Mouse (Mus musculus) heart, embryonic 11.5 days (tissue): ENCODE data around the gene Disc1. TPM values are rescaled to one million over a fixed set of nuclear protein-coding genes. Genes with fewer than 3 reads are reported as not detected.

Experiments used
- ATAC-seq: fragments of 200-750 bp; cut with Nextera tagmentation; replicated peaks from 2 replicates; pipeline ENCODE4 v1.8.0; 2017; ENCODE audit warnings: moderate library complexity; ENCODE audit not compliant: insufficient number of reproducible peaks, low FRiP score, low TSS enrichment
- H3K27ac ChIP-seq: fragments of 300-500 bp; sonication (generic); 2 replicates; pipeline ENCODE4 v1.5.1; 2014; ENCODE audit warnings: mild to moderate bottlenecking, low read depth, low read length
- H3K27me3 ChIP-seq: fragments of 300-500 bp; sonication (generic); 2 replicates; pipeline ENCODE4 v1.6.1; 2014; ENCODE audit warnings: mild to moderate bottlenecking, low read length, mixed read lengths; ENCODE audit not compliant: control insufficient read depth, insufficient read depth
- H3K36me3 ChIP-seq: fragments of 300-500 bp; sonication (generic); 2 replicates; pipeline ENCODE4 v1.6.1; 2014; ENCODE audit warnings: mild to moderate bottlenecking, low read length, moderate library complexity, mixed read lengths; ENCODE audit not compliant: control insufficient read depth, insufficient read depth
- H3K4me1 ChIP-seq: fragments of 300-500 bp; sonication (generic); 2 replicates; pipeline ENCODE4 v1.6.1; 2014; ENCODE audit warnings: low read length; ENCODE audit not compliant: control insufficient read depth, insufficient read depth
- H3K4me2 ChIP-seq: fragments of 300-500 bp; sonication (generic); 2 replicates; pipeline ENCODE4 v1.6.1; 2014; ENCODE audit warnings: mild to moderate bottlenecking, moderate library complexity
- H3K4me3 ChIP-seq: fragments of 300-500 bp; sonication (generic); 2 replicates; pipeline ENCODE4 v1.5.1; 2014; ENCODE audit warnings: low read depth, low read length
- H3K9ac ChIP-seq: fragments of 300-500 bp; sonication (generic); 2 replicates; pipeline ENCODE4 v1.6.1; 2014; ENCODE audit warnings: mild to moderate bottlenecking, low read depth, low read length, moderate library complexity
- H3K9me3 ChIP-seq: fragments of 300-500 bp; sonication (generic); replicated peaks from 2 replicates; pipeline ENCODE4 v1.6.1; 2016; ENCODE audit warnings: low read length; ENCODE audit not compliant: control insufficient read depth
- WGBS: fragments of 180-500 bp; shearing (Covaris S2); extraction: QIAGEN DNeasy Blood & Tissue Kit; methylation state at CpG from one replicate; pipeline ENCODE4 v1.1.7; 2014; ENCODE audit not compliant: insufficient replicate concordance; 5-methylcytosine and 5-hydroxymethylcytosine counted together
- polyA plus RNA-seq: library from polyadenylated mRNA; unstranded; fragments of >200 nt; fragmentation: Nextera tagmentation; extraction: Ambion mirVana; gene quantifications from 2 replicates; pipeline ENCODE4 v1.2.1, GENCODE M21; 2014

Gene Disc1
- polyA plus RNA-seq, 1 experiment from 2014 or later = 1.8 TPM

- H3K36me3 ChIP-seq = no peaks in the 10 kb centered on the region
- 0 out of 2 replicates have a peak, but pooled peaks cover 2% of the 10 kb centered on the region for H3K27me3 ChIP-seq
- H3K27ac ChIP-seq = no peak overlapping the region
- peaks cover 22% of the 10 kb centered on the region for H3K4me1 ChIP-seq
- no peak for ATAC-seq
- H3K9me3 ChIP-seq = no peaks in the 10 kb centered on the region
- H3K9ac ChIP-seq = no peak overlapping the region
- no peak overlapping the region for H3K4me2 ChIP-seq
- 7% methylated on average over 1 of the region's 1 CpGs for WGBS
- no peak overlapping the region for H3K4me3 ChIP-seq
Observed at GRCm38 (mm10) chr8:125247349-125247748, 193.4 kb downstream of the Disc1 start.

- Histone ChIP-seq H3K9ac (no peak overlapping the region), H3K36me3 (no peaks in the 10 kb centered on the region), H3K4me2 (no peak overlapping the region), H3K9me3 (no peaks in the 10 kb centered on the region), H3K4me3 (no peak overlapping the region), H3K27ac (no peak overlapping the region), H3K4me1 (0 out of 2 replicates have a peak, but pooled peaks cover 2% of the 10 kb centered on the region), H3K27me3 (no peaks in the 10 kb centered on the region)
- no peak for ATAC-seq
- 93% methylated on average over 4 of the region's 4 CpGs for WGBS
Observed at GRCm38 (mm10) chr8:125252946-125253345, 199.0 kb downstream of the Disc1 start.

GRCm38 (mm10) chr8:125253505-125254180 lies 199.6 kb downstream of the Disc1 start:
- no peaks in the 10 kb centered on the region for H3K36me3 ChIP-seq
- no peaks in the 10 kb centered on the region for H3K9me3 ChIP-seq
- H3K27ac ChIP-seq = peak overlapping the region; percentile 83
- H3K9ac ChIP-seq = peak overlapping the region; percentile 75; the same call in 1 of the 2 replicates
- ATAC-seq = no peak
- 0 out of 2 replicates have a peak, but pooled peaks cover 2% of the 10 kb centered on the region for H3K4me1 ChIP-seq
- 53% methylated on average over 10 of the region's 10 CpGs for WGBS
- H3K4me2 ChIP-seq = peak overlapping the region; percentile 75
- H3K4me3 ChIP-seq = peak overlapping the region; percentile 45
- H3K27me3 ChIP-seq = no peaks in the 10 kb centered on the region

- peak overlapping the region; percentile 75 for H3K9ac ChIP-seq
- no peaks in the 10 kb centered on the region for H3K9me3 ChIP-seq
- peak overlapping the region; percentile 83 for H3K27ac ChIP-seq
- peak overlapping the region; percentile 45 for H3K4me3 ChIP-seq
- H3K36me3 ChIP-seq = no peaks in the 10 kb centered on the region
- WGBS = 24% methylated on average over 23 of the region's 23 CpGs
- peak; percentile 26; the same call in 1 of the 2 replicates for ATAC-seq
- H3K4me2 ChIP-seq = peak overlapping the region; percentile 75
- peaks cover 7% of the 10 kb centered on the region; the same call in 1 of the 2 replicates for H3K4me1 ChIP-seq
- H3K27me3 ChIP-seq = no peaks in the 10 kb centered on the region
Observed at GRCm38 (mm10) chr8:125254188-125255005, 200.4 kb downstream of the Disc1 start.

GRCm38 (mm10) chr8:125255006-125255685 lies 201.2 kb downstream of the Disc1 start:
- WGBS = 76% methylated on average over 11 of the region's 11 CpGs
- no peaks in the 10 kb centered on the region for H3K27me3 ChIP-seq
- peak overlapping the region; percentile 75 for H3K4me2 ChIP-seq
- ATAC-seq = no peak
- H3K4me3 ChIP-seq = no peak overlapping the region
- H3K4me1 ChIP-seq = peaks cover 9% of the 10 kb centered on the region; the same call in 1 of the 2 replicates
- H3K27ac ChIP-seq = peak overlapping the region; percentile 83; the same call in 1 of the 2 replicates
- no peaks in the 10 kb centered on the region for H3K36me3 ChIP-seq
- no peak overlapping the region; the same call in 1 of the 2 replicates for H3K9ac ChIP-seq
- no peaks in the 10 kb centered on the region for H3K9me3 ChIP-seq

- Histone ChIP-seq H3K4me3 (no peak overlapping the region), H3K9me3 (no peaks in the 10 kb centered on the region), H3K4me1 (peaks cover 9% of the 10 kb centered on the region), H3K27me3 (no peaks in the 10 kb centered on the region), H3K36me3 (no peaks in the 10 kb centered on the region), H3K4me2 (no peak overlapping the region), H3K27ac (no peak overlapping the region), H3K9ac (no peak overlapping the region)
- ATAC-seq = no peak
- 51% methylated on average over 2 of the region's 2 CpGs for WGBS
Observed at GRCm38 (mm10) chr8:125257660-125258059, 203.7 kb downstream of the Disc1 start.

GRCm38 (mm10) chr8:125258806-125259500 lies 205.0 kb downstream of the Disc1 start:
- Histone ChIP-seq H3K9ac (no peak overlapping the region), H3K4me2 (no peak overlapping the region), H3K27ac (0 out of 2 replicates have a peak overlapping the region, but pooled peaks have one; percentile 22), H3K36me3 (no peaks in the 10 kb centered on the region), H3K4me1 (peaks cover 9% of the 10 kb centered on the region), H3K4me3 (no peak overlapping the region), H3K9me3 (no peaks in the 10 kb centered on the region), H3K27me3 (no peaks in the 10 kb centered on the region)
- WGBS = 72% methylated on average over 8 of the region's 8 CpGs
- no peak for ATAC-seq

GRCm38 (mm10) chr8:125268181-125268705 lies 214.2 kb downstream of the Disc1 start:
- Histone ChIP-seq H3K27ac (no peak overlapping the region), H3K9me3 (no peaks in the 10 kb centered on the region), H3K4me2 (no peak overlapping the region), H3K36me3 (no peaks in the 10 kb centered on the region), H3K4me1 (peaks cover 29% of the 10 kb centered on the region), H3K4me3 (no peak overlapping the region), H3K27me3 (no peaks in the 10 kb centered on the region), H3K9ac (no peak overlapping the region)
- ATAC-seq = no peak
- 66% methylated on average over 6 of the region's 6 CpGs for WGBS
